Mouse (Mus musculus) thymus, adult 2 months (tissue): ENCODE data around the gene Clasp1. TPM values are rescaled to one million over a fixed set of nuclear protein-coding genes. Genes with fewer than 3 reads are reported as not detected.

Experiments
- DNase-seq: peaks from one replicate; pipeline ENCODE4 v3.0.0; 2021
- H3K27ac ChIP-seq: fragments of 200-500 bp; 2 replicates; pipeline ENCODE4 v1.5.1; 2012; ENCODE audit warnings: low read length, control low read depth; ENCODE audit not compliant: control insufficient read depth, insufficient read depth
- H3K27me3 ChIP-seq: fragments of 200-500 bp; 2 replicates; pipeline ENCODE4 v1.6.1; 2012; ENCODE audit warnings: mild to moderate bottlenecking, low read length, moderate library complexity, mixed read lengths; ENCODE audit not compliant: control insufficient read depth, insufficient read depth
- H3K36me3 ChIP-seq: fragments of 200-500 bp; 2 replicates; pipeline ENCODE4 v1.6.1; 2012; ENCODE audit warnings: mild to moderate bottlenecking, low read length, moderate library complexity; ENCODE audit not compliant: control insufficient read depth, insufficient read depth
- H3K4me1 ChIP-seq: fragments of 200-500 bp; replicated peaks from 2 replicates; pipeline ENCODE4 v1.6.1; 2012; ENCODE audit warnings: low read length; ENCODE audit not compliant: control insufficient read depth, insufficient read depth
- H3K4me3 ChIP-seq: fragments of 200-500 bp; 2 replicates; pipeline ENCODE4 v1.5.1; 2012; ENCODE audit warnings: mild to moderate bottlenecking, low read length, control low read depth, moderate library complexity; ENCODE audit not compliant: control insufficient read depth, insufficient read depth
- CTCF ChIP-seq: fragments of 200-500 bp; IDR thresholded peaks from 2 replicates; pipeline ENCODE4 v1.5.1; 2012; ENCODE audit warnings: mild to moderate bottlenecking, control low read depth, low read length, moderate library complexity, borderline replicate concordance; ENCODE audit not compliant: control insufficient read depth, poor library complexity, insufficient read depth; ENCODE audit errors: extremely low read depth
- POLR2A ChIP-seq: fragments of 200-500 bp; IDR thresholded peaks from 2 replicates; pipeline ENCODE4 v1.6.1; 2012; ENCODE audit warnings: mild to moderate bottlenecking, low read length, control low read depth, moderate library complexity; ENCODE audit not compliant: control insufficient read depth, poor library complexity, insufficient read depth; ENCODE audit errors: extremely low read depth
- WGBS: fragments of 180-500 bp; shearing (Covaris S2); methylation state at CpG from one replicate; pipeline ENCODE4 v1.1.7; 2018; 5-methylcytosine and 5-hydroxymethylcytosine counted together
- polyA plus RNA-seq: library from polyadenylated mRNA; depleted of rRNA; stranded (reverse); fragments of >200 nt; gene quantifications from 2 replicates; pipeline ENCODE4 v1.2.3, GENCODE M21; 2012

The Clasp1 gene
- polyA plus RNA-seq, 1 experiment: 38.4 TPM

GRCm38 (mm10) chr1:118643138-118643979 is 254.5 kb downstream of the Clasp1 start:
- Histone ChIP-seq H3K36me3 (no peaks in the 10 kb centered on the region), H3K4me3 (no peak overlapping the region), H3K27ac (no peak overlapping the region), H3K4me1 (no peaks in the 10 kb centered on the region), H3K27me3 (no peaks in the 10 kb centered on the region)
- WGBS: 94% methylated on average over 9 of the region's 9 CpGs
- no peak for DNase-seq
- TF ChIP-seq CTCF (no peak), POLR2A (no peak)

- no peaks in the 10 kb centered on the region for H3K27me3 ChIP-seq
- no peaks in the 10 kb centered on the region for H3K36me3 ChIP-seq
- H3K4me1 ChIP-seq: no peaks in the 10 kb centered on the region
- H3K4me3 ChIP-seq: no peak overlapping the region
- no peak for DNase-seq
- TF ChIP-seq POLR2A (no peak), CTCF (no peak)
- WGBS: 89% methylated on average over 4 of the region's 4 CpGs
- no peak overlapping the region for H3K27ac ChIP-seq
Observed at GRCm38 (mm10) chr1:118645701-118646100, 256.8 kb downstream of the Clasp1 start.

GRCm38 (mm10) chr1:118648015-118648414 is 259.2 kb downstream of the Clasp1 start:
- Histone ChIP-seq H3K27ac (no peak overlapping the region), H3K4me3 (no peak overlapping the region), H3K27me3 (no peaks in the 10 kb centered on the region), H3K4me1 (no peaks in the 10 kb centered on the region), H3K36me3 (no peaks in the 10 kb centered on the region)
- TF ChIP-seq POLR2A: no peak
- no peak for DNase-seq
- 82% methylated on average over 3 of the region's 3 CpGs for WGBS

- no peak for DNase-seq
- Histone ChIP-seq H3K4me1 (no peaks in the 10 kb centered on the region), H3K27me3 (no peaks in the 10 kb centered on the region), H3K36me3 (no peaks in the 10 kb centered on the region), H3K27ac (no peak overlapping the region), H3K4me3 (no peak overlapping the region)
- 89% methylated on average over 9 of the region's 9 CpGs for WGBS
- TF ChIP-seq POLR2A (no peak), CTCF (no peak)
Observed at GRCm38 (mm10) chr1:118649933-118650770, 261.3 kb downstream of the Clasp1 start.

- no peak overlapping the region for H3K27ac ChIP-seq
- DNase-seq: no peak
- WGBS: 84% methylated on average over 3 of the region's 3 CpGs
- H3K4me1 ChIP-seq: no peaks in the 10 kb centered on the region
- H3K36me3 ChIP-seq: no peaks in the 10 kb centered on the region
- H3K4me3 ChIP-seq: no peak overlapping the region
- no peaks in the 10 kb centered on the region for H3K27me3 ChIP-seq
- no peak for TF ChIP-seq CTCF
- no peak for TF ChIP-seq POLR2A
Observed at GRCm38 (mm10) chr1:118650771-118651080, 261.9 kb downstream of the Clasp1 start.

DNA sequence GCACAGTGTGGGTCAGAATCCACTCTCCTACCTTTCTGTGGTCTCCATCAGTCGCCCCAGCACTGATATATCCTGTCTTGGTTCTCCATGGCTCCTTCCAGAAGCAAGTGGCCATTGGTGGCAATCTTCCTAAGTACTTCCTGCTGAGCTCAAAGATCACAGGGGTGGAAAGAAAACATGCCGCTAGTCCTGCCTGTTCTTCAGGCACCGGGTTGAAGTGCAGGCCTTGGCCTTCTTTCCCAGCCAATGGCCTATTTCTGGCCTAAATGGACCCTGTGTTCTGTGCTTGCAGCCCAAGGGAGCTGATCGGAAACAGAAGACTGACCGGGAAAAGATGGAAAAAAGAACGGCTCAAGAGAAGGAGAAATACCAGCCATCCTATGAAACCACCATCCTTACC is 269.9 kb downstream of the Clasp1 start:
- TF ChIP-seq CTCF (no peak), POLR2A (no peak)
- no peak overlapping the region for H3K4me3 ChIP-seq
- H3K27ac ChIP-seq: no peak overlapping the region
- 91% methylated on average over 6 of the region's 6 CpGs for WGBS
- DNase-seq: no peak
- H3K27me3 ChIP-seq: no peaks in the 10 kb centered on the region
- no peaks in the 10 kb centered on the region for H3K36me3 ChIP-seq
- H3K4me1 ChIP-seq: no peaks in the 10 kb centered on the region
